Mouse (Mus musculus) kidney, postnatal 0 days (tissue): ENCODE data around the gene Rab37. TPM values are rescaled to one million over a fixed set of nuclear protein-coding genes. Genes with fewer than 3 reads are reported as not detected.

Source experiments
- ATAC-seq: fragments of 200-750 bp; cut with Nextera tagmentation; replicated peaks from 2 replicates; pipeline ENCODE4 v1.8.0; 2017; ENCODE audit warnings: low read depth, moderate number of reproducible peaks, moderate TSS enrichment, moderate library complexity; ENCODE audit not compliant: low FRiP score
- DNase-seq: peaks from one replicate; pipeline ENCODE4 v3.0.0-alpha.2; 2016; ENCODE audit warnings: low spot score
- H3K27ac ChIP-seq: fragments of 300-500 bp; sonication (generic); 2 replicates; pipeline ENCODE4 v1.5.1; 2014; ENCODE audit warnings: mild to moderate bottlenecking
- H3K27me3 ChIP-seq: fragments of 300-500 bp; sonication (generic); 2 replicates; pipeline ENCODE4 v1.6.1; 2014; ENCODE audit warnings: low read length, mixed read lengths; ENCODE audit not compliant: insufficient read depth
- H3K36me3 ChIP-seq: fragments of 300-500 bp; sonication (generic); 2 replicates; pipeline ENCODE4 v1.6.1; 2014; ENCODE audit warnings: low read length, mixed read lengths; ENCODE audit not compliant: insufficient read depth
- H3K4me1 ChIP-seq: fragments of 300-500 bp; sonication (generic); replicated peaks from 2 replicates; pipeline ENCODE4 v1.6.1; 2014; ENCODE audit warnings: antibody characterized with exemption, low read length, mixed read lengths; ENCODE audit not compliant: insufficient read depth
- H3K4me2 ChIP-seq: fragments of 300-500 bp; sonication (generic); 2 replicates; pipeline ENCODE4 v1.6.1; 2014; ENCODE audit warnings: mild to moderate bottlenecking, low read length, moderate library complexity, mixed read lengths
- H3K4me3 ChIP-seq: fragments of 300-500 bp; sonication (generic); replicated peaks from 2 replicates; pipeline ENCODE4 v1.5.1; 2014; ENCODE audit warnings: low read depth, low read length
- H3K9ac ChIP-seq: fragments of 300-500 bp; sonication (generic); 2 replicates; pipeline ENCODE4 v1.6.1; 2014; ENCODE audit warnings: low read depth, low read length
- H3K9me3 ChIP-seq: fragments of 300-500 bp; sonication (generic); replicated peaks from 2 replicates; pipeline ENCODE4 v1.6.1; 2016; ENCODE audit warnings: low read length, inconsistent platforms, mixed read lengths
- CTCF ChIP-seq: IDR thresholded peaks from 2 replicates; pipeline ENCODE4 v1.5.1; 2016; ENCODE audit warnings: antibody characterized with exemption, low read depth, mild to moderate bottlenecking, moderate library complexity
- WGBS: fragments of 180-500 bp; shearing (Covaris S2); extraction: QIAGEN DNeasy Blood & Tissue Kit; methylation state at CpG from one replicate; pipeline ENCODE4 v1.1.7; 2014; 5-methylcytosine and 5-hydroxymethylcytosine counted together
- polyA plus RNA-seq: library from polyadenylated mRNA; unstranded; fragments of >200 nt; fragmentation: Nextera tagmentation; extraction: Ambion mirVana; gene quantifications from 2 replicates; pipeline ENCODE4 v1.2.1, GENCODE M21; 2015

Rab37 gene
- polyA plus RNA-seq, 1 experiment from 2014 or later, result 1.8 TPM

DNA sequence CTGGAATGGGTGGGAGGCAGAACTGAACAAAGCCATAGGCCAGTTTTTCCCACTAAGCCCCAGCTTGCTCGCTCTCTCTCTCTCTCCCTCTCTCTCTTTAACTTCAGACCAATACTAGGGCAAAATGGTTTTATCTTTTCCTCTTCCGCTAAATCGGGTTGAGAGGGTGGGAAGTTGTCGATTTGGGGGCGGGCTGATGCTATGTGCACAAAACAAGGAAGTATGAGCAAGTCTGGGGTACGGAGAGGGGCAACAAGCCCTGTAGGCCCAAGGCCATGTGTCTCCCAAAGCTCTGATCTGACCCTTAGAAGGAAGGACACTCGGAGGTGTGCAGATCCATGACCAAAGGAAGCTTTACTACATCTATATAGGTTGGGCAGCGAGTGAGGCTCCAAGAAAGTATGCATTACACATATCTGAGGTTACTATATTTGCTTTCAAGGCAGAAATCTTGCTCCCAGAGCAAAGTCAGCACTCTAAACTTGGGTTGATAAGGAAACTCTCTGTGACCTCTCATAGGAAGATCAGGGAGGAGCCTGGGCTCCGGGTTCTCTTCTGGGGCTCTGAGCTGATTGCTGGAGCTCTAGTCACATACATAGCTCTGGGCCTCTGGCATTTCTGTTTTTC, 70.5 kb downstream of the Rab37 start:
- H3K4me3 ChIP-seq, result no peak overlapping the region
- no peak for TF ChIP-seq CTCF
- H3K27ac ChIP-seq, result no peak overlapping the region
- ATAC-seq (no peak), DNase-seq (no peak)
- H3K9me3 ChIP-seq, result no peaks in the 10 kb centered on the region
- no peak overlapping the region for H3K9ac ChIP-seq
- H3K4me2 ChIP-seq, result no peak overlapping the region
- H3K36me3 ChIP-seq, result no peaks in the 10 kb centered on the region
- WGBS, result 75% methylated on average over 9 of the region's 9 CpGs
- peaks cover 16% of the 10 kb centered on the region for H3K4me1 ChIP-seq
- no peaks in the 10 kb centered on the region for H3K27me3 ChIP-seq

DNA sequence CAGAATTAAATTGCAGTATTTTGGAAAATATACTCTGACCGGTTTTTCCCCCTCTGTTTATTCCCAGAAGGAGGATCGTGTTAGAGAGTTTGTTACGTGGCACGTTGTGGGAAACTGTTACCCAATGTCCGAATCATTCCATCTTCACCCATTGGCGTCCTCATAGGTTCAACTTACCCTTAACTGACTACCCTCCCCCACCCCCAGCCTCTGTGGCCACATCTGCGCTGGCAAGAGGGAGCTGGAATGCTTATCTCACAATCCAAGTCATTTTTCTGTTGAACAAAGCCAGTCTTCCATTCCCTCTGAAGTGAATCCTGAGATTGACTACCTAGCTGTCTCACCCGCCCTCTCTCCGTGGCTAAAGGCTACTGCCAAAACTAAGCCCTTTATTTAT, 71.0 kb downstream of the Rab37 start:
- H3K27ac ChIP-seq, result peak overlapping the region; percentile 73; the same call in 1 of the 2 replicates
- no peak for DNase-seq
- peak overlapping the region; percentile 57; the same call in 1 of the 2 replicates for H3K9ac ChIP-seq
- H3K4me3 ChIP-seq, result no peak overlapping the region
- H3K4me1 ChIP-seq, result peaks cover 16% of the 10 kb centered on the region
- no peaks in the 10 kb centered on the region for H3K9me3 ChIP-seq
- ATAC-seq, result no peak
- no peaks in the 10 kb centered on the region for H3K36me3 ChIP-seq
- H3K27me3 ChIP-seq, result no peaks in the 10 kb centered on the region
- no peak for TF ChIP-seq CTCF
- 27% methylated on average over 9 of the region's 9 CpGs for WGBS
- H3K4me2 ChIP-seq, result peak overlapping the region; percentile 82

DNA sequence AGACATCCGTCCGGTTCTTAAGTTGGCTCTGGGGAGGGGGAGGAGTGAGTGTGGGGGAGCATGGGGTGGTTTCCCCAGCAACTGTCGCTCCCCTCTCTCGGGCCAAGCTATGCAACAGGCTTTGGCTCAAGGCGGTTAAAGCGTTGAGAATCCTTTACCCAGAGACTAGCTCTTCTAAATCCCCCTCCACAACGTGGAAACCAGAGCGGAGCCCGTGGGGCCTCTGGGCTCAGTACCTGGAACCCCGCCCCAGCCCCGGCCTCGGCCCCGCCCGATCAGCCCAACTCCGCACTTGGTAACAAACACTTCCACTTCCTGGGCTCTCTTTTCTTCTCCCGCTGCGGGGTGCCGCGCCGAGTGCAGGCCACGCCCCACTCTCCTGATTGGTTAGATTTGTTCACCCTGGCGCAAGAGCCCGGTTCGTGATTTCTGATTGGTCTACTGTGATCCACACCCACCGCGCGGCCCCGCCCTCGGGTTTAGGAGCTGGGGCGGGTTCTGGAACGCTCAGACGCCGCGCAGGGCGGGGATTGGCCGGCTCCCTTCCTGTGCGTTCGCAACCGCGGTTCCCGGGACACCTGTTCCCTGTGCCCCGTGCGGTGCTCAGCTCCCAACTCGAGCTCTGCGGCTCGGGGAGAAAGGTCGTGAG, 71.7 kb downstream of the Rab37 start, which contains the start of gene Slc9a3r1:
Slc9a3r1 (plus strand) TSS at position 510 of the 649 bp plus-strand sequence.
- TF ChIP-seq CTCF, result no peak
- Histone ChIP-seq H3K9me3 (no peaks in the 10 kb centered on the region), H3K27me3 (no peaks in the 10 kb centered on the region), H3K27ac (peak within 1 kb of the TSS; percentile 88), H3K4me3 (peak within 1 kb of the TSS; percentile 81), H3K9ac (peak within 1 kb of the TSS; percentile 83), H3K36me3 (no peaks in the 10 kb centered on the region), H3K4me2 (peak within 1 kb of the TSS; percentile 82), H3K4me1 (peaks cover 16% of the 10 kb centered on the region)
- ATAC-seq (peak; percentile 92), DNase-seq (peak; percentile 99)
- under 1% methylated on average over 47 of the region's 47 CpGs for WGBS

GRCm38 (mm10) chr11:115163568-115164150, 72.4 kb downstream of the Rab37 start:
- 0 out of 2 replicates have a peak, but pooled peaks have one; percentile 22 for TF ChIP-seq CTCF
- Histone ChIP-seq H3K4me1 (peaks cover 16% of the 10 kb centered on the region), H3K9me3 (no peaks in the 10 kb centered on the region), H3K36me3 (no peaks in the 10 kb centered on the region), H3K4me3 (peak overlapping the region; percentile 81), H3K9ac (peak overlapping the region; percentile 83), H3K4me2 (peak overlapping the region; percentile 82), H3K27me3 (no peaks in the 10 kb centered on the region), H3K27ac (peak overlapping the region; percentile 88)
- DNase-seq, result peak; percentile 65
- under 1% methylated on average over 47 of the region's 47 CpGs for WGBS
- 0 out of 2 replicates have a peak, but pooled peaks have one; percentile 6 for ATAC-seq

DNA sequence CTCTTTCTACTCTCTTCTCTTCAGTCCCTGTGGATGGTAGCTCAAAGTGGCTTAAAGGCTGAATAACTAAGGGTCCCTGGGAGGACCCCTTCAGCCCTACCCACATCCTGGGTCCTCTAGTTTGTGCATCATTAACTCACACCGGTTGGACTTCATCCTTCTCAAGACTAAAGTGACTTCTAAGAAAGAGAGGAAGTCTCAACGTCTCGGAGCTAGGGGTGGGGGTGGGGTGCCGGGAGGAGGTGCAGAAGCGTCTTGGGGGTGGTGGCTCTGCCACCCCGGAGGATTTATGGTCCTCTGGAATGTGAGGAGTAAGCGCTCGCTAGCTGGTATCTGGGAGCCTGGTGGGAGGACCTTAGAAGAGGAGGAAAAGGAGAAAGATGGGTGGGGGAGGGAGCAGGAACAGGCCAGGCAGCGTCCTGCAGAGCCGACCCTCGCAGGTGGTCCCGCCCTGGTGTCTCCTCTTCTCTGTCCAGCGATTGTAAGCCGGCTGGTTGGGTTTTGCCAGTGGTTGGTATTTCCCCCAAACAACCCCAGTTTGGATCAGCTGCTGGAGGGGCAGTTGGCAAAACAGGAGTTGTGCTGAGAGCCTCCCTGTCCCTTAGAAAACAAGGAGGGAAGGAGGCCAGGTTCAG, 73.2 kb downstream of the Rab37 start:
- no peaks in the 10 kb centered on the region for H3K27me3 ChIP-seq
- H3K27ac ChIP-seq, result peak overlapping the region; percentile 88
- H3K4me1 ChIP-seq, result peaks cover 16% of the 10 kb centered on the region
- WGBS, result 0% methylated on average over 13 of the region's 14 CpGs
- 0 out of 2 replicates have a peak, but pooled peaks cover 4% of the 10 kb centered on the region for H3K36me3 ChIP-seq
- peak; percentile 86 for DNase-seq
- no peak for TF ChIP-seq CTCF
- ATAC-seq, result 0 out of 2 replicates have a peak, but pooled peaks have one; percentile 12
- no peaks in the 10 kb centered on the region for H3K9me3 ChIP-seq
- peak overlapping the region; percentile 81 for H3K4me3 ChIP-seq
- peak overlapping the region; percentile 82 for H3K4me2 ChIP-seq
- H3K9ac ChIP-seq, result peak overlapping the region; percentile 83

- peak; percentile 52 for DNase-seq
- peaks cover 16% of the 10 kb centered on the region for H3K4me1 ChIP-seq
These were observed 73.7 kb downstream of the Rab37 start for GRCm38 (mm10) chr11:115164976-115165374.

More at GRCm38 (mm10) chr11:115164976-115165374, 73.7 kb downstream of the Rab37 start:
- no peak for TF ChIP-seq CTCF
- 0 out of 2 replicates have a peak, but pooled peaks have one; percentile 14 for ATAC-seq
- Histone ChIP-seq H3K4me2 (peak overlapping the region; percentile 82), H3K27me3 (no peaks in the 10 kb centered on the region), H3K9me3 (no peaks in the 10 kb centered on the region), H3K27ac (peak overlapping the region; percentile 88), H3K36me3 (0 out of 2 replicates have a peak, but pooled peaks cover 4% of the 10 kb centered on the region), H3K4me3 (peak overlapping the region; percentile 81), H3K9ac (peak overlapping the region; percentile 83)
- WGBS, result 3% methylated on average over 9 of the region's 9 CpGs
